Mouse (Mus musculus) Patski (cell line): Measurements from ENCODE around the gene Npas3. TPM values are rescaled to one million over a fixed set of nuclear protein-coding genes. Genes with fewer than 3 reads are reported as not detected.

Experiments
- ATAC-seq: fragments of 100-300 bp; one replicate; pipeline ENCODE4 v1.8.0; 2021
- CTCF ChIA-PET: fragments of 350-600 bp; sonication (Branson Sonifier 250); formaldehyde crosslinking; loops from one replicate; lab custom pipeline; 2022; ENCODE audit warnings: inconsistent platforms; lab: Charles Lee
- POLR2A ChIA-PET: fragments of 350-600 bp; sonication (Branson Sonifier 250); formaldehyde crosslinking; loops from one replicate; lab custom pipeline; 2022; ENCODE audit warnings: antibody characterized with exemption, inconsistent platforms; lab: Charles Lee
- DNase-seq: peaks from one replicate; pipeline ENCODE4 v3.0.0-alpha.2; 2011; ENCODE audit warnings: low read depth, low spot score
- H3K27me3 ChIP-seq: fragments of 371-371 bp; one replicate; pipeline ENCODE4 v1.5.1; 2021
- CTCF ChIP-seq: fragments of 100-300 bp; IDR thresholded peaks from one replicate; pipeline ENCODE4 v1.5.1; 2021
- in situ Hi-C: fragments of 300-500 bp; cut with MboI; formaldehyde crosslinking; loops from 3 replicates; pipeline ENCODE4 v1.11.1; 2018; ENCODE audit warnings: low pct_unique_long_range_greater_than_20kb, mixed read lengths
- polyA plus RNA-seq: library from polyadenylated mRNA; unstranded; gene quantifications from one replicate; pipeline ENCODE4 v1.2.3, GENCODE M21; 2021

The Npas3 gene
- polyA plus RNA-seq, 1 experiment from 2014 or later = 0.08 TPM

GRCm38 (mm10) chr12:54120386-54120785 is 871.9 kb downstream of the Npas3 start:
- ATAC-seq = no peak
- no peak for TF ChIP-seq CTCF
- CTCF ChIA-PET = no interaction called here
- POLR2A ChIA-PET = no interaction called here
- no peak for DNase-seq
- no peaks in the 10 kb centered on the region for H3K27me3 ChIP-seq
- in situ Hi-C loops = no loop called here

GRCm38 (mm10) chr12:54121286-54121685 is 872.8 kb downstream of the Npas3 start:
- TF ChIP-seq CTCF = no peak
- CTCF ChIA-PET = no interaction called here
- in situ Hi-C loops = no loop called here
- no peaks in the 10 kb centered on the region for H3K27me3 ChIP-seq
- ATAC-seq (no peak), DNase-seq (no peak)
- POLR2A ChIA-PET = interaction anchor here (0.6 kb wide), 1 partner anchor 26 kb away, joined by 4 read pairs; no protein-coding TSS in a partner anchor
